Mouse (Mus musculus): ENCODE results near the gene Lrrc4. TPM values are rescaled to one million over a fixed set of nuclear protein-coding genes. Genes with fewer than 3 reads are reported as not detected.

Lrrc4 gene
- polyA plus RNA-seq (2012; rRNA removed): 0.11 and 0.44 TPM in 2 replicates

- Histone ChIP-seq H3K36me3 (ENCODE audit: control insufficient read depth, insufficient read depth, low read length) (no peaks in the 10 kb centered on the region; the same call in 1 of the 2 replicates), H3K27me3 (ENCODE audit: control insufficient read depth, insufficient read depth, low read length) (peaks cover 16% of the 10 kb centered on the region; the same call in 1 of the 2 replicates), H3K4me1 (ENCODE audit: control insufficient read depth, insufficient read depth, insufficient read length, low read length) (peaks cover 11% of the 10 kb centered on the region), H3K4me3 (ENCODE audit: low read depth, low read length) (peak within 1 kb of the TSS; percentile 76), H3K27ac (ENCODE audit: insufficient read depth, low read depth, low read length) (no peak within 1 kb of the TSS)
- TF ChIP-seq CTCF (IDR thresholded peaks at IDR 0.05; ENCODE audit: extremely low read depth, insufficient read length, insufficient replicate concordance, low read depth, low read length) (no peak), POLR2A (IDR thresholded peaks at IDR 0.05; ENCODE audit: low read depth, low read length) (no peak)
- WGBS: 88% methylated on average over 27 of the region's 27 CpGs
Measured at GRCm38 (mm10) chr6:28831011-28831853, at the start of gene Lrrc4. Gene Lrrc4 (minus strand): TSS chr6:28831747.

GRCm38 (mm10) chr6:28880909-28881308, 49.4 kb upstream of the Lrrc4 start:
- Histone ChIP-seq H3K4me1 (ENCODE audit: control insufficient read depth, insufficient read depth, insufficient read length, low read length) (peaks cover 14% of the 10 kb centered on the region; the same call in 1 of the 2 replicates), H3K4me3 (ENCODE audit: low read depth, low read length) (no peak overlapping the region), H3K27ac (ENCODE audit: insufficient read depth, low read depth, low read length) (no peak overlapping the region), H3K27me3 (ENCODE audit: control insufficient read depth, insufficient read depth, low read length) (no peaks in the 10 kb centered on the region), H3K36me3 (ENCODE audit: control insufficient read depth, insufficient read depth, low read length) (peaks cover 32% of the 10 kb centered on the region)
- whole genome bisulfite sequencing: 73% methylated on average over 4 of the region's 4 CpGs
- TF ChIP-seq POLR2A (IDR thresholded peaks at IDR 0.05; ENCODE audit: low read depth, low read length) (no peak), CTCF (IDR thresholded peaks at IDR 0.05; ENCODE audit: extremely low read depth, insufficient read length, insufficient replicate concordance, low read depth, low read length) (no peak)

- TF ChIP-seq CTCF (IDR thresholded peaks at IDR 0.05; ENCODE audit: extremely low read depth, insufficient read length, insufficient replicate concordance, low read depth, low read length) (no peak), POLR2A (IDR thresholded peaks at IDR 0.05; ENCODE audit: low read depth, low read length) (no peak)
- WGBS: 87% methylated on average over 8 of the region's 8 CpGs
- H3K27ac ChIP-seq (ENCODE audit: insufficient read depth, low read depth, low read length): no peak overlapping the region
- no peaks in the 10 kb centered on the region for H3K27me3 ChIP-seq (ENCODE audit: control insufficient read depth, insufficient read depth, low read length)
- no peak overlapping the region for H3K4me3 ChIP-seq (ENCODE audit: low read depth, low read length)
- peaks cover 21% of the 10 kb centered on the region for H3K36me3 ChIP-seq (ENCODE audit: control insufficient read depth, insufficient read depth, low read length)
- H3K4me1 ChIP-seq (ENCODE audit: control insufficient read depth, insufficient read depth, insufficient read length, low read length): peaks cover 27% of the 10 kb centered on the region; the same call in 1 of the 2 replicates
Measured at GRCm38 (mm10) chr6:28879315-28879714, 47.8 kb upstream of the Lrrc4 start.

- Histone ChIP-seq H3K36me3 (ENCODE audit: control insufficient read depth, insufficient read depth, low read length) (peaks cover 9% of the 10 kb centered on the region), H3K4me3 (ENCODE audit: low read depth, low read length) (no peak overlapping the region), H3K27me3 (ENCODE audit: control insufficient read depth, insufficient read depth, low read length) (no peaks in the 10 kb centered on the region), H3K27ac (ENCODE audit: insufficient read depth, low read depth, low read length) (no peak overlapping the region), H3K4me1 (ENCODE audit: control insufficient read depth, insufficient read depth, insufficient read length, low read length) (peaks cover 37% of the 10 kb centered on the region)
- TF ChIP-seq CTCF (IDR thresholded peaks at IDR 0.05; ENCODE audit: extremely low read depth, insufficient read length, insufficient replicate concordance, low read depth, low read length): no peak
- no peak for TF ChIP-seq POLR2A (IDR thresholded peaks at IDR 0.05; ENCODE audit: low read depth, low read length)
- 70% methylated on average over 7 of the region's 7 CpGs for WGBS
Measured at GRCm38 (mm10) chr6:28877945-28878666, 46.6 kb upstream of the Lrrc4 start.

GRCm38 (mm10) chr6:28876492-28876891, 44.9 kb upstream of the Lrrc4 start:
- TF ChIP-seq POLR2A (IDR thresholded peaks at IDR 0.05; ENCODE audit: low read depth, low read length) (no peak), CTCF (IDR thresholded peaks at IDR 0.05; ENCODE audit: extremely low read depth, insufficient read length, insufficient replicate concordance, low read depth, low read length) (no peak)
- peaks cover 47% of the 10 kb centered on the region for H3K4me1 ChIP-seq (ENCODE audit: control insufficient read depth, insufficient read depth, insufficient read length, low read length)
- no peak overlapping the region for H3K4me3 ChIP-seq (ENCODE audit: low read depth, low read length)
- 23% methylated on average over 3 of the region's 3 CpGs for WGBS
- peaks cover 7% of the 10 kb centered on the region; the same call in 1 of the 2 replicates for H3K36me3 ChIP-seq (ENCODE audit: control insufficient read depth, insufficient read depth, low read length)
- no peak overlapping the region for H3K27ac ChIP-seq (ENCODE audit: insufficient read depth, low read depth, low read length)
- H3K27me3 ChIP-seq (ENCODE audit: control insufficient read depth, insufficient read depth, low read length): no peaks in the 10 kb centered on the region

GRCm38 (mm10) chr6:28875333-28875732, 43.8 kb upstream of the Lrrc4 start:
- H3K4me1 ChIP-seq (ENCODE audit: control insufficient read depth, insufficient read depth, insufficient read length, low read length): peaks cover 48% of the 10 kb centered on the region
- H3K27ac ChIP-seq (ENCODE audit: insufficient read depth, low read depth, low read length): no peak overlapping the region
- WGBS: 91% methylated on average over 1 of the region's 1 CpGs
- peaks cover 7% of the 10 kb centered on the region; the same call in 1 of the 2 replicates for H3K36me3 ChIP-seq (ENCODE audit: control insufficient read depth, insufficient read depth, low read length)
- H3K4me3 ChIP-seq (ENCODE audit: low read depth, low read length): no peak overlapping the region
- no peak for TF ChIP-seq POLR2A (IDR thresholded peaks at IDR 0.05; ENCODE audit: low read depth, low read length)
- no peak for TF ChIP-seq CTCF (IDR thresholded peaks at IDR 0.05; ENCODE audit: extremely low read depth, insufficient read length, insufficient replicate concordance, low read depth, low read length)
- H3K27me3 ChIP-seq (ENCODE audit: control insufficient read depth, insufficient read depth, low read length): no peaks in the 10 kb centered on the region

GRCm38 (mm10) chr6:28874759-28875158, 43.2 kb upstream of the Lrrc4 start:
- no peaks in the 10 kb centered on the region for H3K27me3 ChIP-seq (ENCODE audit: control insufficient read depth, insufficient read depth, low read length)
- H3K4me1 ChIP-seq (ENCODE audit: control insufficient read depth, insufficient read depth, insufficient read length, low read length): peaks cover 50% of the 10 kb centered on the region
- H3K4me3 ChIP-seq (ENCODE audit: low read depth, low read length): no peak overlapping the region
- peaks cover 2% of the 10 kb centered on the region; the same call in 1 of the 2 replicates for H3K36me3 ChIP-seq (ENCODE audit: control insufficient read depth, insufficient read depth, low read length)
- TF ChIP-seq CTCF (IDR thresholded peaks at IDR 0.05; ENCODE audit: extremely low read depth, insufficient read length, insufficient replicate concordance, low read depth, low read length) (no peak), POLR2A (IDR thresholded peaks at IDR 0.05; ENCODE audit: low read depth, low read length) (no peak)
- peak overlapping the region; percentile 41; the same call in 1 of the 2 replicates for H3K27ac ChIP-seq (ENCODE audit: insufficient read depth, low read depth, low read length)
- WGBS: 35% methylated on average over 5 of the region's 5 CpGs

Measured in small intestine, adult 2 months (tissue).